Mouse (Mus musculus): ENCODE measurements around the gene Susd6.

The Susd6 gene

DNA sequence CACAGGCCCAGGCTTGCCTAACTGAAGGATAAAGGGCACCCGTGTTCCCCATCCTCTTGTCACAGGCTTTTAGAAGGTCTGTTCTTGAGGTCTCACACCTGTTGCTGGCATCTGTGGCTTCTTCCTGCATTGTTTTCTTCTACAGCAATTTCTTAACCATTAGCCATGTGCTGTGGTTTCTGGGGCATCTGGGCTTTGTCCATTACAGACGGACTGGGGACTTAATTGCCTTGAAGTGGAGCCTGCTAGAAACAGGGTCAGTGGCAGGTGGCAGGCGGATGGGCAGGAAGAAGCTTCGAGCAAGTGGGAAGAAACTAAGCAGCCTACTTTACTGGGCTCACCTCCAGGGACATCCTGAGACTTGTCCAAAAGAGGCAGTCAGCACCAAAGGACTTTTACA is 89.0 kb downstream of the Susd6 start:
- DNase-seq = no peak

DNA sequence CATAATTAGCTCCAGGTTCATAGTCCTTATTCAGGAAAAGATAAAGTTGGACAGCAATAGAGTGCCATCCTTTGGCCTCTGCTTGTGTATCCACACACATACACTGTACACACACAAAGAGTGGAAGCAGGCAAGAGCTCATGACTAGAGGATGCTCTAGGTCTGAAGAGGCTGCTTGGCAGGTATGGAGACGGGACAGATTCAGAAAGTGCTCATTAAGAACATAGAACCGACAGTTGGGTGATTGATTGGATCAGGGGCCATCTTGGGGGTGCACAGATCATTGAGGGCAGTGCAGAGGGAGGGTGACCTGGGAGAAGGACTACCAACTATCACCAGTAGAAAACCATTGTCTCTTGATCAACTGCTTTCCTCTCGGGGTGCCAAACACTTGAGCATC is 90.8 kb downstream of the Susd6 start:
- no peak for DNase-seq

GRCm38 (mm10) chr12:80883278-80883677 is 93.0 kb downstream of the Susd6 start:
- no peak for DNase-seq

GRCm38 (mm10) chr12:80883881-80884280 is 93.6 kb downstream of the Susd6 start:
- DNase-seq = no peak

DNA sequence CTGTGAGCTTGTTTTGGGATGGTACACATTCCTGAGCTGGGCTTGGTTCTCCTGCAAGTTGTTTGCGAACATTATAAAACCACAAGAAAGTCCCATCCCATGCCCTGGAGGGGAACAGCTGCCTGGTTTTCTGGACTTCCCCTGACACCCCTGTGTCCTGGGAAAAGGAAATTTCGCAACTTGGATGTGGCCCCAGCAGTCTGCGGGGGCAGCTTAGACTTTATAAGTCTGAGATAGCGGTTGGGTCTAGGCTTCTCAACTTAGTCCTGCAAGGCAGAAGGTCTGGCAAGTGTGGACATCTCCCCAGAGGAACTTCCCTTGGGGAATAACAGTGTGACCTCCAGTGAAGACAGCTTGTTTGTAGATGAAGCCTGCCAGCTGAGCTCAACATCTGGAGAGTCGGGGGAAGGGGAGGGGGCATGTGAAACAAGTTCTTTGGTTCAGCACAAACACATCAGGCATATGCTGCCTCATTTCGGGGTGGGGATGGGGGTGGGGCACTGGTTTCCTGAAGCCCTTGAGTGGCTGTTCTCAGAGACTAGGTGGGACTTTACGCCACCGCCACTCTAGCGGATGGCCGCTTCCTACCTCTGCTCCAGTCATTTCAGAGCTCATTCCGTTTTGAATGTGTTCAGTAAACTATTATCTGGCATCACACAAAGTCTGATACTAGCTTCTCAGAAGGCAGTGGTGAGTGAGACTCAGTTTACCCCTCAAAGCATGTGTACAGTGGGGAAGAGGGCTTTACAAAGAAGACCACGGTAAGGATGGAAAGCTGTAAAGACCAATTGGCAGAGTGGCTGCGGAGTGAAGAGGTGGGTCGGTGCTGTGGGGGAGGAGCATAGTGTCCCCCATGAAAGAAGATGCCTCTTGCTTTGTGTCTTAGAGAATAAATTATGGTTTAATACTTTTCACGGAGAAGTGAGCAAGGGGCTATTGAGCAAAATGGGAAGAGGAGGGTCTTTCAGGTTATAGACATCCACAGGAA is 95.3 kb downstream of the Susd6 start:
- DNase-seq = peak; percentile 77

- DNase-seq = no peak
Measured at GRCm38 (mm10) chr12:80887036-80887435, 96.7 kb downstream of the Susd6 start.

GRCm38 (mm10) chr12:80889331-80889730 is 99.0 kb downstream of the Susd6 start:
- no peak for DNase-seq

GRCm38 (mm10) chr12:80891074-80891473 is 100.8 kb downstream of the Susd6 start:
- no peak for DNase-seq

DNA sequence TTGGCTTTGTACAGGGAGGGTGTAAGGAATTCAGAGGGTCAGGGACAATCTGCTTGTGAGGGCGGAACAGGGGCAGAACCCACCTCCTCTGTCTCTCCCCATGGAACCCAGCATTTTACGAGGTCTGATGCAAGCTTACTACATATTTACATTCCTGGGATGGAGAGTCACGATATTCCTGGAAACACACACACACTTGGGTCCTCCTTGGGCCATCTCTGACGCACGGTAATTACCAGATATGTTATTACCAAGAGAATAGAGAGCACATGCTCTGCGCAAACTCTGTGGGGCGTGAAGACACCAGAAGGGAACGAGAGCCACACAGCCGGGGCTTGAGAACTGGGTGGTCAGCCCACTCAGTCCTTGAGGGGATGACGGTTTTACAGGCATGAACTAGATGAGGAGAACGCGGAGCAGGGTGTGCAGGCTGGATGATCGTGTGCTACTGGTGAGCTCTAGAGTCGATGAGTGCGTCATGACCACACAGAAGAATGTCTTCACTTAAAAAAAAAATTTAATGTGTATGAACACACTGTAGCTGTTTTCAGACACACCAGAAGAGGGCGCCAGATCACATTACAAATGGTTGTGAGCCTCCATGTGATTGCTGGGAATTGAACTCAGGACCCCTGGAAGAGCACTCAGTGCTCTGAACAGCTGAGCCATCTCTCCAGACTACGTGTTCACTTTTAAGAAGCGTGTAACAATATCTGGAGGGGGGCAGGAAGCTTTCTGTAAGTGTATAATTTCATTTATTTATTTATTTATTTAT is 103.6 kb downstream of the Susd6 start:
- DNase-seq = no peak

- peak; percentile 84 for DNase-seq
Measured at GRCm38 (mm10) chr12:80894973-80895570, 104.8 kb downstream of the Susd6 start.

DNA sequence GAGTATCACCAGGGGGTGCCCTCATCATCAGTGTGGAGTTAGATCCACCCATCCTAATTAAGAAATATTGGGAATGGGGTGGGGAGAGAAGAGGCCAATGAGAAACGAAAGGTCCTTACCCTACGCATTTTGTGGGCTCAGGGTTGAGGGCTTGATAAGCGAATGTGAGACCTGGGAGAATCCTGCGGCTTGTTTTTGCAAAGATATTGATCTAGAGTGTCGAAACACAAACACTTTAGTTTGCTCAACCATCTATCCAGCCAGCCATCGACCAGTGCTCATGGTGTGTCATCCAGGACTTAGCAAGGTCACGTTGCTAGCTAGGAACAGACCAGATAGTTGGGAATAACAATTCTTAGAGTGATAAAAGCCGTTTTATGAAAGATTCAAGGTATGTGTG is 119.3 kb downstream of the Susd6 start:
- DNase-seq = no peak

GRCm38 (mm10) chr12:80917764-80918163 is 127.5 kb downstream of the Susd6 start:
- peak; percentile 42 for DNase-seq

GRCm38 (mm10) chr12:80921301-80921700 is 131.0 kb downstream of the Susd6 start:
- DNase-seq = no peak

DNA sequence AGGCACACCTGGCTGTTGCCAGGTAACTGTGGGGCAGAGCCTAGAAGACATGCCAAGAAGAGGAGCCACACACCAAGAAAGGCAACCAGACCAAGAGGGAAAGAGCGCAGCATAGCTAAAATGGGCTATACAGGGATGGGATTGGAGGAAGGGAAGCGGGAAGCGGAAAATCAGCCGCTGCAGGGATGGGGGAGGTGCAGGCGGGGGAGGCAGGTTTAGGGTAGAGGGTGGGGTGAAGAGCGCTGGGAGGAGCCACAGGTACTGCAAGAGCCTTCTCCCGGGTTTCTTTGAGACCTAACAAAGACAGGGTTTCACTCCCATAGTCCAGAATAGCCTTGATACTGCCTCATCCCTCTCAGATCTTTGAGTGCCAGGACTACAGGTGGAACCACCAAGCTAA is 132.6 kb downstream of the Susd6 start:
- DNase-seq = peak; percentile 43

DNA sequence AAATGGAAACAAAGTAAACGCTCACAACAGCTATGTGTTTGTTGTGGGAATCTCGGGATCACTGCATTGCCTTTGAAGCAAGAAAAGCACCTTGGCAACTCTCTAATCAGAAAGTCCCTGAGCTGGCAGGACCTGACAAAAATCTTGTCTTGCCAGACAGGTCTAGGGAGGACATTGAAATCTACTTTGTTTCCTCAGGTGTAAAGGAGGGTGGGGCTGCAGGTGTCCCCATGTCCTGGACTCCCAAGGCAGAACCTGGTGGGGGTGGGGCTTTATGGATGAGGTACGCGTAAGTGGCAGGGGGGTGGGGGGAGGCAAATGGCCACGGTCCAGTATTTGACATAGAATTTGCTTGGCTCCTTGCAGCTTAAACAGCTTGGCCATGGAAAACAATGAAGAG is 133.3 kb downstream of the Susd6 start:
- peak; percentile 23 for DNase-seq

GRCm38 (mm10) chr12:80924205-80924604 is 133.9 kb downstream of the Susd6 start:
- DNase-seq = peak; percentile 69

GRCm38 (mm10) chr12:80925919-80926318 is 135.6 kb downstream of the Susd6 start:
- peak; percentile 72 for DNase-seq

- no peak for DNase-seq
Measured at GRCm38 (mm10) chr12:80926550-80926949, 136.2 kb downstream of the Susd6 start.

DNA sequence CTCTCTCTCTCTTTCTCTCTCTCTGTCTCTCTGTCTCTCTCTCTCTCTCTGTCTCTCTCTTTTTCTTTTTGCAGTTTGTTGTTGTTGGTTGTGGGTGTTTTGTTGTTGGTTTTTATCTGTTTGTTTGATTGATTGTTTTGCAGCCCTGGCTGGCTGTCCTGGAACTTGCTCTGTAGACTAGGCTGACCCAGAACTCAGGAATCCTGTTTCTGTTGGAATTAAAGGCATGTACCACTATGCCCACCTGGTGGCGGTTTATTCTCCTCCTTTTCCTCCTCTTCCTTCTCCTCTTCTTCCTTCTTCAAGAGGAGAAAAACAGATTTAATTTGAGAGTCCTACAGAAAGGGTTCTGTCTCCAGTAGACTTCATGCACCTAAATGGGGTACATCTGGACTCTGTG is 137.2 kb downstream of the Susd6 start:
- no peak for DNase-seq

DNA sequence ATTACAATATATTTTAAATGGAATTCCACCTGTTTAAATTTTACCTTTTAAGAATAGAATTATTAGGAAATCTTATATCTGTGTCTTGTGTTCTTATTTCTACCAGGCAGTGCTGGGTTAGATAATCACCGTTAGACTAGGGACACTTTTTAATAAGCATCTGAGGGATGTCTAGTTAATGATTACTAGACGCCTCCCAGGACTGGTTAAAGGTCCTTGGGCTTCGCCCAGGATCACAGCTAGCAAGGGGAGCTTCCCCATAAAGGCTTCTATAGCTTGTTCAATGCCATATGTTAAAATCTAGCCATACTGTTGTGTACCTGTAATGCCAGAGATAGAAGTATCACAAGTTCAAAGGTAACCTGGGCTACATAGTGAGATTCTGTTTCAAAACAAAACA is 138.6 kb downstream of the Susd6 start:
- DNase-seq = no peak

- DNase-seq = peak; percentile 60
Measured at GRCm38 (mm10) chr12:80930141-80930540, 139.8 kb downstream of the Susd6 start.

Data from kidney, postnatal 10 days (tissue).